Mouse (Mus musculus): ENCODE results near the gene Olfr532.
"Not testable (repeated sequence)": the region's sequence is repeated elsewhere in the genome, so short reads cannot be mapped to it uniquely, and the experiment has no call there.

The Olfr532 gene

GRCm38 (mm10) chr7:140421539-140421938, at the start of gene Olfr532:
Gene Olfr532 (minus strand): TSS chr7:140421639.
- no peak for DNase-seq

DNA sequence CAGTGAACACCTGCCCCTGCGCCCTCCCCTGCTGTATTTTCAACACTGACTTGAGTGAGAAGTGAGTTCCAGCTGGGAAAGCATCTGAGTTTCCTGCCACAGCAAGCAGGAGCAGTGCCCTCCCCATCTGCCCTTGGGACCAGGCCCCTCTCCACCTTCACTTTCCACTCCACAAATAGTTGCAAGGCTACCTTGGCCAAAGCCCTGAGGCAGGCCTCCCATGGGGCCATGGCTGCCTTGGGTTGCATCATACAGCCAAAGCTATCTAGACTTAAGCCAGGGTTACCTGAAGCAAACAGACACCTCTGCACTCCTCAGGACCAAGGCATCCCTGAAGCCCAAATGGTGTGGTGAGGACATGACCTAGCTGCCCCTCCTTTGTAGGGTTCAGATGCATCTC, 41.6 kb upstream of the Olfr532 start, which contains the start of gene Olfr533:
Gene Olfr533, plus strand, starts transcription at position 301 of the 400 bp plus-strand sequence.
- not testable (repeated sequence) for DNase-seq

DNA sequence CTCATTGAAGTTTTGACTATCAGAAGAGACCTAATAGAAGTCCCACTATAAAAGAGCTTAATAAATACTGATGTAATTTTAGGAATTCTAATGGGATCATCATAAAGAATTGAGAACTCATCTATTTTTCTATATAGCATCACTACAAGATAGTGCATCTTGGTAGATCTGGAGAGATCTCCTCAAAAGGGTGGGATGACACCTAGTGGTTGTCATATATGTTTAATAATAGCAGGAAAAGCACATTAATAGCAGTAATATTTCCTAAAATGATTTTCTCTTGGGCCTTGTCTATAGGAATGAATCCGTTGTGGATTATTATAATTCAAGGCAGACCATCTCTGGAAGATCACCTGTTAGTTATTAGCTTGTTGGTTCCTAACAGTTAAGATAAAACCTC, 21.7 kb upstream of the Olfr532 start:
- no peak for DNase-seq

DNA sequence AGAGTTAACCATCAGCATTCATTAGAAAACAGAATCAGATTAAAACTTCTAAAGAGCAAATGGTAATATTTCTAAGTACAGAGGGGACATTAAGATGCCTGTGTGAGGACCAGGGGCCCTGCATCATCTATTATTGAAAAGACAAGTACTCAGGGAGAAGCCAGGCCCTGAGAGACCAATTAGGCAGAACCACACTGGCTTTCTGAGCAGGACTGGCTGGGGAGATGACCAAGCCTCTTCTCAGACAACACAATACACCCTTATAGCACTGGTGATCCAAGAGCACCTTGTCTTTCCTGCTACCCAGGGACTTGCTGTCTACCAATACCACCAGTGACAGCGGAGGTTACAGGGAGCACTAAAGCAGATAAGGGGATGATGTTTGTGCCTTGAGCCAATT, 18.6 kb downstream of the Olfr532 start, which contains the start of gene Olfr531:
Gene Olfr531, minus strand, starts transcription at position 101 of the 400 bp plus-strand sequence.
- DNase-seq: no peak

DNA sequence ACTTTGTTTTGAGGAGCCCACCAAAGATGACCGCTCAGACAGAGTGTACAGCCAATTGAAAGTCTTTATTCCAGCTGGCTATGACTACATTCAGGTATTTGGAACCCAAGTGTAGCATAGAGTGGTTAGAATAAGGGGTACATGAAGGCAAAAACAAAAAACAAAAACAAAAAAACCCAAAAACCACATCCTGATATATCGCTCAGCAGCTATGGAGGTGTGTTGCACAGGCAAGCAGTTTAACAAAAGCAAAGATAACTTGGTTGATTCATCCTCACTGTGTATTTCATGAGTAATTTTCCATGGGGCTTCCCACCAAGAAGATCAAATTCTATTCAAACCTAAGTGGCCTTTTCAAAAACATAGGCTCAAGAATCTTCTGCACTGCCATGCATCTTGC, 44.5 kb downstream of the Olfr532 start:
- DNase-seq: no peak

DNA sequence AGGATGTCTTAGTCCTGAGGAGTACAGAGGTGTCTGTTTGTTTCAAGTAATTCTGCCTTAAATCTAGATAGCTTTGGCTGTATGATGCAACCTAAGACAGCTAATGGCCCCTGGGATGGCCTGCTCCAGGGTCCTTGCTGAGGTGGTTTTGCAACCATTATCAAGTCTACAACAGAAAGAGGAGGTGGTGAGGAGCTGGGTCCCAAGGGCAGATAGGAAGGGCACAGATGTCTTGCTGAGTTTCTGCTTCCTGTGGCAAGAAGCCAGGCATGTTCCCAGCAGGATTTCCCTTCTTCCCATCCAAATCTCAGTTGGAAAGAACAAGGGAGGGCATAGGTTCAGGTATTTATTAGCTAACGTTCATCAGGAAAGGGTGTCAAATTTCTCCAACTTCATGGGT, 45.2 kb downstream of the Olfr532 start, which contains the start of gene Olfr530:
Gene Olfr530, minus strand, starts transcription at position 101 of the 400 bp plus-strand sequence.
- no peak for DNase-seq

- DNase-seq: no peak
Measured at GRCm38 (mm10) chr7:140374300-140374699, 47.1 kb downstream of the Olfr532 start.

All from right cerebral cortex, postnatal 14 days (tissue).